Mouse (Mus musculus) intestine, embryonic 16.5 days (tissue): ENCODE data around the gene Psd4. TPM values are rescaled to one million over a fixed set of nuclear protein-coding genes. Genes with fewer than 3 reads are reported as not detected.

Experiments
- ATAC-seq: fragments of 200-750 bp; cut with Nextera tagmentation; 2 replicates; pipeline ENCODE4 v1.8.0; 2017; ENCODE audit warnings: moderate TSS enrichment, moderate library complexity
- H3K27ac ChIP-seq: fragments of 300-500 bp; sonication (generic); 2 replicates; pipeline ENCODE4 v1.5.1; 2014; ENCODE audit warnings: mild to moderate bottlenecking, low read length
- H3K27me3 ChIP-seq: fragments of 300-500 bp; sonication (generic); replicated peaks from 2 replicates; pipeline ENCODE4 v1.6.1; 2014; ENCODE audit warnings: low read length, control low read depth, mixed read lengths; ENCODE audit not compliant: control insufficient read depth, insufficient read depth
- H3K36me3 ChIP-seq: fragments of 300-500 bp; sonication (generic); 2 replicates; pipeline ENCODE4 v1.6.1; 2014; ENCODE audit warnings: low read length, control low read depth; ENCODE audit not compliant: control insufficient read depth, insufficient read depth
- H3K4me1 ChIP-seq: fragments of 300-500 bp; sonication (generic); 2 replicates; pipeline ENCODE4 v1.6.1; 2014; ENCODE audit warnings: low read length, control low read depth, mixed read lengths; ENCODE audit not compliant: control insufficient read depth, insufficient read depth
- H3K4me2 ChIP-seq: fragments of 300-500 bp; sonication (generic); 2 replicates; pipeline ENCODE4 v1.6.1; 2014; ENCODE audit warnings: low read depth, low read length, control low read depth
- H3K4me3 ChIP-seq: fragments of 300-500 bp; sonication (generic); 2 replicates; pipeline ENCODE4 v1.5.1; 2014; ENCODE audit warnings: mild to moderate bottlenecking, low read length
- H3K9ac ChIP-seq: fragments of 300-500 bp; sonication (generic); 2 replicates; pipeline ENCODE4 v1.6.1; 2014; ENCODE audit warnings: low read depth, low read length
- H3K9me3 ChIP-seq: fragments of 300-500 bp; sonication (generic); 2 replicates; pipeline ENCODE4 v1.6.1; 2016; ENCODE audit warnings: low read length, control low read depth; ENCODE audit not compliant: control insufficient read depth
- WGBS: fragments of 180-500 bp; shearing (Covaris S2); extraction: QIAGEN DNeasy Blood & Tissue Kit; methylation state at CpG from one replicate; pipeline ENCODE4 v1.1.7; 2014; 5-methylcytosine and 5-hydroxymethylcytosine counted together
- polyA plus RNA-seq: library from polyadenylated mRNA; unstranded; fragments of >200 nt; fragmentation: Nextera tagmentation; extraction: Ambion mirVana; gene quantifications from 2 replicates; pipeline ENCODE4 v1.2.1, GENCODE M21; 2015

The Psd4 gene
- polyA plus RNA-seq, 1 experiment from 2014 or later, result 7.2 TPM

- H3K4me1 ChIP-seq, result no peaks in the 10 kb centered on the region
- WGBS, result 89% methylated on average over 2 of the region's 2 CpGs
- H3K9ac ChIP-seq, result no peak overlapping the region
- no peak for ATAC-seq
- no peaks in the 10 kb centered on the region for H3K36me3 ChIP-seq
- no peak overlapping the region for H3K4me3 ChIP-seq
- no peak overlapping the region for H3K4me2 ChIP-seq
- no peaks in the 10 kb centered on the region for H3K27me3 ChIP-seq
- H3K27ac ChIP-seq, result no peak overlapping the region
- no peaks in the 10 kb centered on the region for H3K9me3 ChIP-seq
These were observed 14.3 kb upstream of the Psd4 start for GRCm38 (mm10) chr2:24353042-24353441.

GRCm38 (mm10) chr2:24357642-24358041, 9.7 kb upstream of the Psd4 start:
- ATAC-seq, result no peak
- no peak overlapping the region for H3K4me2 ChIP-seq
- H3K4me3 ChIP-seq, result no peak overlapping the region
- no peaks in the 10 kb centered on the region for H3K27me3 ChIP-seq
- no peaks in the 10 kb centered on the region for H3K4me1 ChIP-seq
- H3K36me3 ChIP-seq, result no peaks in the 10 kb centered on the region
- no peaks in the 10 kb centered on the region for H3K9me3 ChIP-seq
- H3K9ac ChIP-seq, result no peak overlapping the region
- 14% methylated on average over 1 of the region's 1 CpGs for WGBS
- no peak overlapping the region for H3K27ac ChIP-seq

- no peak overlapping the region for H3K9ac ChIP-seq
- H3K36me3 ChIP-seq, result no peaks in the 10 kb centered on the region
- no peak for ATAC-seq
- no peaks in the 10 kb centered on the region for H3K27me3 ChIP-seq
- H3K4me3 ChIP-seq, result no peak overlapping the region
- no peak overlapping the region for H3K27ac ChIP-seq
- no peaks in the 10 kb centered on the region for H3K9me3 ChIP-seq
- H3K4me2 ChIP-seq, result no peak overlapping the region
- H3K4me1 ChIP-seq, result no peaks in the 10 kb centered on the region
- 86% methylated on average over 1 of the region's 1 CpGs for WGBS
These were observed 8.0 kb upstream of the Psd4 start for GRCm38 (mm10) chr2:24359347-24359746.

GRCm38 (mm10) chr2:24363818-24364217, 3.6 kb upstream of the Psd4 start:
- no peak overlapping the region for H3K4me2 ChIP-seq
- ATAC-seq, result no peak
- H3K27me3 ChIP-seq, result no peaks in the 10 kb centered on the region
- H3K9me3 ChIP-seq, result no peaks in the 10 kb centered on the region
- no peak overlapping the region for H3K9ac ChIP-seq
- WGBS, result 70% methylated on average over 3 of the region's 3 CpGs
- H3K4me3 ChIP-seq, result no peak overlapping the region
- no peak overlapping the region for H3K27ac ChIP-seq
- peaks cover 5% of the 10 kb centered on the region; the same call in 1 of the 2 replicates for H3K4me1 ChIP-seq
- no peaks in the 10 kb centered on the region for H3K36me3 ChIP-seq

GRCm38 (mm10) chr2:24366214-24366975, 985 bp upstream of the Psd4 start:
- H3K9me3 ChIP-seq, result no peaks in the 10 kb centered on the region
- H3K27me3 ChIP-seq, result no peaks in the 10 kb centered on the region
- no peak for ATAC-seq
- no peak overlapping the region for H3K27ac ChIP-seq
- no peak overlapping the region for H3K4me2 ChIP-seq
- peaks cover 5% of the 10 kb centered on the region; the same call in 1 of the 2 replicates for H3K4me1 ChIP-seq
- H3K36me3 ChIP-seq, result no peaks in the 10 kb centered on the region
- no peak overlapping the region for H3K4me3 ChIP-seq
- no peak overlapping the region for H3K9ac ChIP-seq
- WGBS, result 72% methylated on average over 12 of the region's 12 CpGs

- H3K36me3 ChIP-seq, result no peaks in the 10 kb centered on the region
- no peaks in the 10 kb centered on the region for H3K9me3 ChIP-seq
- peak overlapping the region; percentile 76 for H3K4me2 ChIP-seq
- peak overlapping the region; percentile 46 for H3K4me3 ChIP-seq
- H3K9ac ChIP-seq, result peak overlapping the region; percentile 65
- ATAC-seq, result no peak
- H3K4me1 ChIP-seq, result peaks cover 5% of the 10 kb centered on the region; the same call in 1 of the 2 replicates
- H3K27me3 ChIP-seq, result no peaks in the 10 kb centered on the region
- WGBS, result 61% methylated on average over 4 of the region's 4 CpGs
- H3K27ac ChIP-seq, result no peak overlapping the region; the same call in 1 of the 2 replicates
These were observed 498 bp downstream of the Psd4 start for GRCm38 (mm10) chr2:24367895-24368261.

- 62% methylated on average over 5 of the region's 5 CpGs for WGBS
- peak; percentile 99 for ATAC-seq
- Histone ChIP-seq H3K27ac (peak overlapping the region; percentile 76), H3K4me2 (0 out of 2 replicates have a peak overlapping the region, but pooled peaks have one; percentile 6), H3K4me1 (no peaks in the 10 kb centered on the region), H3K4me3 (no peak overlapping the region), H3K36me3 (no peaks in the 10 kb centered on the region), H3K9ac (no peak overlapping the region), H3K27me3 (no peaks in the 10 kb centered on the region), H3K9me3 (no peaks in the 10 kb centered on the region)
These were observed 11.5 kb downstream of the Psd4 start for GRCm38 (mm10) chr2:24378747-24379450.

- 69% methylated on average over 9 of the region's 9 CpGs for WGBS
- H3K9me3 ChIP-seq, result no peaks in the 10 kb centered on the region
These were observed 15.3 kb downstream of the Psd4 start for GRCm38 (mm10) chr2:24382456-24383230.

GRCm38 (mm10) chr2:24383636-24384035, 16.3 kb downstream of the Psd4 start:
- no peaks in the 10 kb centered on the region for H3K27me3 ChIP-seq
- 66% methylated on average over 3 of the region's 3 CpGs for WGBS
- no peak overlapping the region for H3K4me3 ChIP-seq
- peaks cover 8% of the 10 kb centered on the region; the same call in 1 of the 2 replicates for H3K4me1 ChIP-seq
- H3K4me2 ChIP-seq, result no peak overlapping the region
- no peak overlapping the region; the same call in 1 of the 2 replicates for H3K27ac ChIP-seq
- no peaks in the 10 kb centered on the region for H3K9me3 ChIP-seq
- H3K9ac ChIP-seq, result no peak overlapping the region
- no peaks in the 10 kb centered on the region for H3K36me3 ChIP-seq
- ATAC-seq, result no peak

More at GRCm38 (mm10) chr2:24382456-24383230, 15.3 kb downstream of the Psd4 start:
- Histone ChIP-seq H3K4me1 (peaks cover 8% of the 10 kb centered on the region; the same call in 1 of the 2 replicates), H3K36me3 (no peaks in the 10 kb centered on the region), H3K4me3 (no peak overlapping the region), H3K27me3 (no peaks in the 10 kb centered on the region), H3K4me2 (no peak overlapping the region), H3K27ac (no peak overlapping the region), H3K9ac (no peak overlapping the region)
- no peak for ATAC-seq
